In genomic region chr7:27467648-27468047, GRCm38 (mm10) we compare ENCODE assay signal across 17 mouse cellular contexts. TPM values are rescaled to one million over a fixed set of nuclear protein-coding genes. Genes with fewer than 3 reads are reported as not detected.
DNase-seq lines count a peak whose midpoint lies in the region; ATAC-seq and TF ChIP-seq lines count a peak whose summit lies in the region.
"Had no signal": no experiment of that assay in that cellular context is flagged by ENCODE, and none has a peak within 500 bp of the region (broad histone marks: within the 10 kb centered on the region; RNA-seq: fewer than 3 reads in every experiment).

No protein-coding gene starts in this region.

- TF ChIP-seq CTCF in heart, adult 2 months (IDR thresholded peaks at IDR 0.05): no peak
- TF ChIP-seq CTCF in brain, embryonic 14.5 days (IDR thresholded peaks at IDR 0.05; ENCODE audit: borderline replicate concordance, extremely low read depth, insufficient read depth, insufficient read length): no peak

- H3K4me1 ChIP-seq in heart, adult 2 months (ENCODE audit: control insufficient read depth, insufficient read depth, low read length): no peaks in the 10 kb centered on the region
- H3K4me1 ChIP-seq in liver, embryonic 12.5 days: peaks cover 21% of the 10 kb centered on the region
- peaks cover 12% of the 10 kb centered on the region for H3K4me1 ChIP-seq in liver, embryonic 15.5 days (replicated peaks)

- H3K27ac ChIP-seq in heart, adult 2 months: no peak overlapping the region
- peak overlapping the region; percentile 27; the same call in 1 of the 2 replicates for H3K27ac ChIP-seq in liver, embryonic 12.5 days
- H3K27ac ChIP-seq in liver, embryonic 15.5 days (replicated peaks): peak overlapping the region; percentile 49
- H3K27ac ChIP-seq: heart, embryonic 13.5 days; hindbrain, embryonic 13.5 days; neural tube, embryonic 15.5 days had no signal

- intact Hi-C loops in heart, adult 2 months (cut with DNase I): no loop called here

- TF ChIP-seq EP300 in heart, adult 2 months (IDR thresholded peaks at IDR 0.05; ENCODE audit: insufficient read depth, low read depth, low read length): no peak

- H3K9me3 ChIP-seq in liver, embryonic 12.5 days (replicated peaks): no peaks in the 10 kb centered on the region
- no peaks in the 10 kb centered on the region for H3K9me3 ChIP-seq in liver, embryonic 15.5 days (replicated peaks)
- H3K9me3 ChIP-seq: heart, embryonic 13.5 days; hindbrain, embryonic 13.5 days; neural tube, embryonic 15.5 days had no signal

- no peak overlapping the region for H3K9ac ChIP-seq in heart, adult 2 months (ENCODE audit: low read depth, low read length)
- H3K9ac ChIP-seq in liver, embryonic 12.5 days: no peak overlapping the region
- no peak overlapping the region for H3K9ac ChIP-seq in liver, embryonic 15.5 days
- H3K9ac ChIP-seq: forebrain, postnatal 0 days; heart, embryonic 13.5 days; hindbrain, embryonic 13.5 days; neural tube, embryonic 15.5 days had no signal

- H3K27me3 ChIP-seq in heart, adult 2 months (ENCODE audit: control insufficient read depth, insufficient read depth, low read length): no peaks in the 10 kb centered on the region
- no peaks in the 10 kb centered on the region for H3K27me3 ChIP-seq in liver, embryonic 12.5 days (replicated peaks)
- H3K27me3 ChIP-seq in liver, embryonic 15.5 days: no peaks in the 10 kb centered on the region
- H3K27me3 ChIP-seq: CH12.LX; heart, embryonic 13.5 days; hindbrain, embryonic 13.5 days; neural tube, embryonic 15.5 days had no signal

- H3K4me2 ChIP-seq in liver, embryonic 12.5 days: no peak overlapping the region
- H3K4me2 ChIP-seq in liver, embryonic 15.5 days: no peak overlapping the region
- H3K4me2 ChIP-seq: heart, embryonic 13.5 days; hindbrain, embryonic 13.5 days; neural tube, embryonic 15.5 days had no signal

- WGBS in heart, adult 2 months: 31% methylated on average over 4 of the region's 4 CpGs
- 76% methylated on average over 4 of the region's 4 CpGs for WGBS in liver, embryonic 12.5 days (ENCODE audit: insufficient replicate concordance)
- WGBS in liver, embryonic 15.5 days (ENCODE audit: insufficient replicate concordance): 58% methylated on average over 4 of the region's 4 CpGs

- no peaks in the 10 kb centered on the region for H3K79me2 ChIP-seq in heart, adult 2 months (replicated peaks; ENCODE audit: control insufficient read depth, insufficient read depth, low read length)

- no peaks in the 10 kb centered on the region for H3K36me3 ChIP-seq in heart, adult 2 months (ENCODE audit: control insufficient read depth, insufficient read depth, low read length)
- peaks cover 53% of the 10 kb centered on the region for H3K36me3 ChIP-seq in liver, embryonic 12.5 days
- peaks cover 55% of the 10 kb centered on the region for H3K36me3 ChIP-seq in liver, embryonic 15.5 days (replicated peaks)
- H3K36me3 ChIP-seq: hindbrain, embryonic 13.5 days; neural tube, embryonic 15.5 days had no signal

- no peak for ATAC-seq in liver, embryonic 12.5 days
- ATAC-seq in liver, embryonic 15.5 days (ENCODE audit: insufficient read depth): no peak
- ATAC-seq: forebrain, postnatal 0 days had no signal

- no peak for TF ChIP-seq POLR2A in heart, adult 2 months (IDR thresholded peaks at IDR 0.05; ENCODE audit: insufficient read depth, low read depth, low read length)
- TF ChIP-seq POLR2A in brain, embryonic 14.5 days (IDR thresholded peaks at IDR 0.05; ENCODE audit: borderline replicate concordance, extremely low read depth, insufficient read depth, insufficient read length, poor library complexity, severe bottlenecking): no peak

- H3K4me3 ChIP-seq in heart, adult 2 months: no peak overlapping the region
- no peak overlapping the region for H3K4me3 ChIP-seq in liver, embryonic 12.5 days
- no peak overlapping the region for H3K4me3 ChIP-seq in liver, embryonic 15.5 days (replicated peaks)
- H3K4me3 ChIP-seq: heart, embryonic 13.5 days; hindbrain, embryonic 13.5 days; neural tube, embryonic 15.5 days had no signal

- peak; percentile 80 for DNase-seq in heart, adult 11 months
- no peak for DNase-seq in heart, adult 2 months
- no peak for DNase-seq in liver
- DNase-seq in brain, embryonic 14.5 days (ENCODE audit: low read depth): peak; percentile 9
- no peak for DNase-seq in layer of hippocampus, adult 11-12 months (ENCODE audit: low spot score)
- DNase-seq: adrenal gland, postnatal 10 days; forebrain, postnatal 0 days; gastrocnemius, postnatal 25 days; thymus, postnatal 4 days had no signal

RNA-seq across cellular contexts. Expression of gene Sertad3, which starts 5.9 kb away (rescaled TPM):
- 1 to 10 TPM; 3.5 to 6.2 TPM for total RNA-seq in heart, adult 2 months (2021)
- 6.9 TPM in 2 replicates for polyA plus RNA-seq in heart, adult 2 months (2012; rRNA removed)
- 24.6 and 26.3 TPM in 2 replicates for polyA plus RNA-seq in liver, embryonic 12.5 days (2016; fragmentation: Nextera tagmentation; extraction: Ambion mirVana)
- 7.8 and 12.6 TPM in 2 replicates for polyA plus RNA-seq in brain, embryonic 14.5 days (2012; rRNA removed)
- polyA plus RNA-seq in liver, embryonic 15.5 days (2015; fragmentation: Nextera tagmentation; extraction: Ambion mirVana): 35.6 and 38.9 TPM in 2 replicates

RNA-seq across cellular contexts. Expression of gene Sertad1, which starts 19.1 kb away (rescaled TPM):
- 10 to 100 TPM in 1 of 2 experiments, 1 to 10 TPM in 1; 7.6 to 10.2 TPM for total RNA-seq in heart, adult 2 months (2021)
- polyA plus RNA-seq in heart, adult 2 months (2012; rRNA removed): 12.2 and 14.0 TPM in 2 replicates
- polyA plus RNA-seq in liver, embryonic 12.5 days (2016; fragmentation: Nextera tagmentation; extraction: Ambion mirVana): 19.5 and 20.9 TPM in 2 replicates
- 4.7 and 5.7 TPM in 2 replicates for polyA plus RNA-seq in brain, embryonic 14.5 days (2012; rRNA removed)
- 28.2 and 29.6 TPM in 2 replicates for polyA plus RNA-seq in liver, embryonic 15.5 days (2015; fragmentation: Nextera tagmentation; extraction: Ambion mirVana)

RNA-seq across cellular contexts. Expression of gene Blvrb, which starts 19.9 kb away (rescaled TPM):
- total RNA-seq in heart, adult 2 months (2021): 10 to 100 TPM; 29.9 to 31.7 TPM
- 41.7 and 46.2 TPM in 2 replicates for polyA plus RNA-seq in heart, adult 2 months (2012; rRNA removed)
- polyA plus RNA-seq in liver, embryonic 12.5 days (2016; fragmentation: Nextera tagmentation; extraction: Ambion mirVana): 895 and 897 TPM in 2 replicates
- 13.9 and 19.1 TPM in 2 replicates for polyA plus RNA-seq in brain, embryonic 14.5 days (2012; rRNA removed)
- 920 and 1,009 TPM in 2 replicates for polyA plus RNA-seq in liver, embryonic 15.5 days (2015; fragmentation: Nextera tagmentation; extraction: Ambion mirVana)

RNA-seq across cellular contexts. Expression of gene Sptbn4, which starts 20.2 kb away (rescaled TPM):
- under 1 TPM; 0.18 to 0.20 TPM for total RNA-seq in heart, adult 2 months (2021)
- polyA plus RNA-seq in heart, adult 2 months (2012; rRNA removed): 0.23 and 0.44 TPM in 2 replicates
- polyA plus RNA-seq in liver, embryonic 12.5 days (2016; fragmentation: Nextera tagmentation; extraction: Ambion mirVana): 0.11 and 0.12 TPM in 2 replicates
- 21.0 and 30.4 TPM in 2 replicates for polyA plus RNA-seq in brain, embryonic 14.5 days (2012; rRNA removed)
- 0.06 and 0.09 TPM in 2 replicates for polyA plus RNA-seq in liver, embryonic 15.5 days (2015; fragmentation: Nextera tagmentation; extraction: Ambion mirVana)
- total RNA-seq: liver, adult 2 months; monocyte, adult 5-6 weeks had no signal

RNA-seq across cellular contexts. Expression of gene Prx, which starts 31.5 kb away (rescaled TPM):
- under 1 TPM; 0.59 to 0.81 TPM for total RNA-seq in heart, adult 2 months (2021)
- 0.59 and 0.61 TPM in 2 replicates for polyA plus RNA-seq in heart, adult 2 months (2012; rRNA removed)
- polyA plus RNA-seq in liver, embryonic 12.5 days (2016; fragmentation: Nextera tagmentation; extraction: Ambion mirVana): 0.91 and 1.2 TPM in 2 replicates
- 1.8 and 2.4 TPM in 2 replicates for polyA plus RNA-seq in brain, embryonic 14.5 days (2012; rRNA removed)
- polyA plus RNA-seq in liver, embryonic 15.5 days (2015; fragmentation: Nextera tagmentation; extraction: Ambion mirVana): 0.67 and 0.75 TPM in 2 replicates
- total RNA-seq: liver, adult 2 months had no signal

Comparison
In these comparisons a context has a peak if more than half of its experiments do, and no peak if none do; other contexts are left out.
1. DNase-seq: peak in heart, adult 11 months (single experiment) and brain, embryonic 14.5 days (single experiment); none in heart, adult 2 months (0 of 2), liver (single experiment) and layer of hippocampus, adult 11-12 months (single experiment).
2. RNA of gene Blvrb, which starts 19.9 kb away (polyA plus RNA-seq): 920 to 1,009 TPM in liver, embryonic 15.5 days and 895 to 897 TPM in liver, embryonic 12.5 days; 41.7 to 46.2 TPM in heart, adult 2 months and 13.9 to 19.1 TPM in brain, embryonic 14.5 days; every median in the first group is over 10 times any median in the second.